ENCODE assay signal across 30 mouse cellular contexts in the genomic region with DNA sequence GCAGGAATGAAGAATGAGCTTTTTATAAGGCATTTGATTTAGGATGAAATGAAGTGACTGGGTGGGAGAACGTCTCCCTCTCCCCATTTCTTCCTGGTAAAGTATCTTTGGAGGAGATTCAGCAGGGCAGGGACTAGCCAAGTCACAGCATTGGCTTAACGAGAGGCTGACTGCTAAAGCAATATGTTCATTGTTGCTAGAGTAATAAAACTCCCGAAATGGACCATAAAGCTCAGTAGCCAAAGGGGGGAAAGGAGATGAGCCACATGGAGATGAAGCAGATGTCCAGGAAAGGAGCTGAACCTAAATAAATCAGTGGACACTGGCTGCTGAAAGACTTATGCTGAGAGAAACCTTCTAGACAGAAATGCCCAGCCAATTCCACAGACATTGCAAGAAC.
DNase-seq lines count a peak whose midpoint lies in the region; ATAC-seq lines count a peak whose summit lies in the region.
"Had no signal": no experiment of that assay in that cellular context is flagged by ENCODE, and none has a peak within 500 bp of the region (broad histone marks: within the 10 kb centered on the region; RNA-seq: fewer than 3 reads in every experiment).

No protein-coding gene starts in this region.

- H3K27ac ChIP-seq in kidney, embryonic 14.5 days (ENCODE audit: low read depth, low read length) = no peak overlapping the region
- no peak overlapping the region for H3K27ac ChIP-seq in neural tube, embryonic 14.5 days (ENCODE audit: low read depth, low read length)
- no peak overlapping the region for H3K27ac ChIP-seq in intestine, embryonic 15.5 days
- H3K27ac ChIP-seq: forebrain, embryonic 12.5 days; heart, embryonic 10.5 days; heart, embryonic 15.5 days; hindbrain, embryonic 12.5 days; hindbrain, postnatal 0 days; limb, embryonic 12.5 days; liver, embryonic 15.5 days; midbrain, embryonic 10.5 days; midbrain, embryonic 15.5 days; neural tube, embryonic 15.5 days; stomach, embryonic 15.5 days had no signal

- no peaks in the 10 kb centered on the region for H3K36me3 ChIP-seq in kidney, embryonic 14.5 days (ENCODE audit: control insufficient read depth, insufficient read depth, low read length)
- H3K36me3 ChIP-seq in neural tube, embryonic 14.5 days (ENCODE audit: control insufficient read depth, insufficient read depth, low read length) = no peaks in the 10 kb centered on the region
- H3K36me3 ChIP-seq in intestine, embryonic 15.5 days = no peaks in the 10 kb centered on the region
- H3K36me3 ChIP-seq: forebrain, embryonic 12.5 days; G1E; heart, embryonic 10.5 days; heart, embryonic 15.5 days; hindbrain, embryonic 12.5 days; limb, embryonic 12.5 days; liver, embryonic 15.5 days; midbrain, embryonic 10.5 days; midbrain, embryonic 15.5 days; neural tube, embryonic 15.5 days; stomach, embryonic 15.5 days had no signal

- 19% methylated on average over 3 of the region's 3 CpGs for WGBS in kidney, embryonic 14.5 days
- 3% methylated on average over 3 of the region's 3 CpGs for WGBS in neural tube, embryonic 14.5 days
- 41% methylated on average over 3 of the region's 3 CpGs for WGBS in intestine, embryonic 15.5 days

- H3K4me2 ChIP-seq in kidney, embryonic 14.5 days (replicated peaks; ENCODE audit: low read depth, low read length) = no peak overlapping the region
- no peak overlapping the region for H3K4me2 ChIP-seq in neural tube, embryonic 14.5 days (ENCODE audit: low read depth, low read length)
- no peak overlapping the region for H3K4me2 ChIP-seq in intestine, embryonic 15.5 days (replicated peaks)
- H3K4me2 ChIP-seq: forebrain, embryonic 12.5 days; heart, embryonic 15.5 days; hindbrain, embryonic 12.5 days; limb, embryonic 12.5 days; liver, embryonic 15.5 days; lung, embryonic 14.5 days; midbrain, embryonic 15.5 days; neural tube, embryonic 15.5 days; stomach, embryonic 15.5 days had no signal

- no peaks in the 10 kb centered on the region for H3K4me1 ChIP-seq in kidney, embryonic 14.5 days (ENCODE audit: control insufficient read depth, insufficient read depth, low read length)
- H3K4me1 ChIP-seq in neural tube, embryonic 14.5 days (ENCODE audit: control insufficient read depth, insufficient read depth, low read length) = no peaks in the 10 kb centered on the region
- no peaks in the 10 kb centered on the region for H3K4me1 ChIP-seq in intestine, embryonic 15.5 days (replicated peaks)
- H3K4me1 ChIP-seq: forebrain, embryonic 12.5 days; heart, embryonic 10.5 days; heart, embryonic 15.5 days; hindbrain, embryonic 12.5 days; limb, embryonic 12.5 days; liver, embryonic 15.5 days; midbrain, embryonic 10.5 days; midbrain, embryonic 15.5 days; neural tube, embryonic 15.5 days; stomach, embryonic 15.5 days had no signal

- ATAC-seq in kidney, embryonic 14.5 days (ENCODE audit: low FRiP score, low TSS enrichment) = peak; percentile 90
- ATAC-seq in neural tube, embryonic 14.5 days (ENCODE audit: low read depth) = peak; percentile 21; the same call in 1 of the 2 replicates
- ATAC-seq in intestine, embryonic 15.5 days = no peak
- ATAC-seq: hindbrain, postnatal 0 days; intestine, embryonic 16.5 days; midbrain, embryonic 15.5 days had no signal

- H3K9me3 ChIP-seq in kidney, embryonic 14.5 days (ENCODE audit: control insufficient read depth, low read length) = no peaks in the 10 kb centered on the region
- H3K9me3 ChIP-seq in neural tube, embryonic 14.5 days (ENCODE audit: control insufficient read depth, low read length) = no peaks in the 10 kb centered on the region
- no peaks in the 10 kb centered on the region for H3K9me3 ChIP-seq in intestine, embryonic 15.5 days
- H3K9me3 ChIP-seq: forebrain, embryonic 12.5 days; G1E; heart, embryonic 10.5 days; heart, embryonic 15.5 days; hindbrain, embryonic 12.5 days; limb, embryonic 12.5 days; liver, embryonic 15.5 days; midbrain, embryonic 10.5 days; midbrain, embryonic 15.5 days; neural tube, embryonic 15.5 days; stomach, embryonic 15.5 days had no signal

- no peak overlapping the region for H3K4me3 ChIP-seq in kidney, embryonic 14.5 days (ENCODE audit: low read length)
- H3K4me3 ChIP-seq in neural tube, embryonic 14.5 days (ENCODE audit: low read depth, low read length) = no peak overlapping the region
- no peak overlapping the region for H3K4me3 ChIP-seq in intestine, embryonic 15.5 days (replicated peaks)
- H3K4me3 ChIP-seq: erythroblast, embryonic 14.5 days; forebrain, embryonic 12.5 days; heart, embryonic 10.5 days; heart, embryonic 15.5 days; hindbrain, embryonic 12.5 days; limb, embryonic 12.5 days; liver, embryonic 15.5 days; midbrain, embryonic 10.5 days; midbrain, embryonic 15.5 days; myocyte; neural tube, embryonic 15.5 days; stomach, embryonic 15.5 days had no signal

- no peaks in the 10 kb centered on the region for H3K27me3 ChIP-seq in kidney, embryonic 14.5 days (ENCODE audit: control insufficient read depth, insufficient read depth, low read length)
- H3K27me3 ChIP-seq in neural tube, embryonic 14.5 days (ENCODE audit: control insufficient read depth, insufficient read depth, low read length) = no peaks in the 10 kb centered on the region
- no peaks in the 10 kb centered on the region for H3K27me3 ChIP-seq in intestine, embryonic 15.5 days (replicated peaks)
- H3K27me3 ChIP-seq: forebrain, embryonic 12.5 days; heart, embryonic 15.5 days; hindbrain, embryonic 12.5 days; limb, embryonic 12.5 days; liver, embryonic 15.5 days; midbrain, embryonic 15.5 days; neural tube, embryonic 15.5 days; stomach, embryonic 15.5 days had no signal

- H3K9ac ChIP-seq in kidney, embryonic 14.5 days (ENCODE audit: low read depth, low read length) = no peak overlapping the region
- no peak overlapping the region for H3K9ac ChIP-seq in neural tube, embryonic 14.5 days (replicated peaks; ENCODE audit: low read depth, low read length)
- no peak overlapping the region for H3K9ac ChIP-seq in intestine, embryonic 15.5 days
- H3K9ac ChIP-seq: forebrain, embryonic 12.5 days; heart, embryonic 15.5 days; hindbrain, embryonic 12.5 days; limb, embryonic 12.5 days; liver, embryonic 15.5 days; lung, embryonic 14.5 days; midbrain, embryonic 15.5 days; neural tube, embryonic 15.5 days; stomach, embryonic 15.5 days had no signal

- no peak for DNase-seq in kidney, postnatal 14 days
- no peak for DNase-seq in neural tube, embryonic 10.5 days (ENCODE audit: extremely low spot score, low spot score)
- peak; percentile 72 for DNase-seq in cerebellum, adult 9-11 months
- DNase-seq in mesoderm, embryonic 11.5 days (ENCODE audit: low read depth, low spot score) = peak; percentile 8
- DNase-seq in ovary, postnatal 10 days (ENCODE audit: low spot score) = no peak
- DNase-seq: adrenal gland, adult 8-10 months; gastrocnemius, postnatal 14 days; kidney, postnatal 25 days; lung, embryonic 14.5 days; lung, postnatal 14 days; right cerebral cortex, postnatal 25 days; thymus, postnatal 25 days had no signal

Comparison
In these comparisons a context has a peak if more than half of its experiments do, and no peak if none do; other contexts are left out.
1. DNase-seq: peak in cerebellum, adult 9-11 months (single experiment) and mesoderm, embryonic 11.5 days (single experiment); none in kidney, postnatal 14 days (single experiment), neural tube, embryonic 10.5 days (single experiment) and ovary, postnatal 10 days (single experiment).